Mouse (Mus musculus) adrenal gland, postnatal 25 days (tissue): ENCODE data around the gene Ppp1r15b. TPM values are rescaled to one million over a fixed set of nuclear protein-coding genes. Genes with fewer than 3 reads are reported as not detected.

Experiments
- DNase-seq: peaks from one replicate; pipeline ENCODE4 v3.0.0; 2021; ENCODE audit warnings: mixed read lengths
- total RNA-seq: library from RNA; stranded (reverse); gene quantifications from 2 replicates; pipeline ENCODE4 v1.2.3, GENCODE M21; 2021

The Ppp1r15b gene
- total RNA-seq, 1 experiment from 2014 or later: 82.5 TPM

DNA sequence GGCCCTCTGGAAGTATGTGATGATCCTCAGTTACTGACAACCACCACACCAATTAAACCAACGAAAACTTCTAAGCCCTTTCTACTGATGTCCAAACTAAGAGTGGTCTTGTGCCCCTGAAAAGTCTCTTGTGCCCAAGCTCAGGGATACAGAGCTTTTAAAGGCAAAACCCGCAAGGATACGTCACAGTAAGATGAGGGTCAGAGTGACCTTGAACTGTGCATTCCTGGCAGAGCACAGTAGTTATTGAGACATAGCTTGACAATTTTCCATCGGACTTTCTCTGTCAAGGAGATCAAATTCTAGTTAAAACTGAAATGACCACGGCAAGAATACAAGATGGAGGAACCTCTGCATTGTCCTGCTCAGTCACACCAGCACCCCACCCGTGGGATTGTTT, 9.7 kb upstream of the Ppp1r15b start:
- no peak for DNase-seq

DNA sequence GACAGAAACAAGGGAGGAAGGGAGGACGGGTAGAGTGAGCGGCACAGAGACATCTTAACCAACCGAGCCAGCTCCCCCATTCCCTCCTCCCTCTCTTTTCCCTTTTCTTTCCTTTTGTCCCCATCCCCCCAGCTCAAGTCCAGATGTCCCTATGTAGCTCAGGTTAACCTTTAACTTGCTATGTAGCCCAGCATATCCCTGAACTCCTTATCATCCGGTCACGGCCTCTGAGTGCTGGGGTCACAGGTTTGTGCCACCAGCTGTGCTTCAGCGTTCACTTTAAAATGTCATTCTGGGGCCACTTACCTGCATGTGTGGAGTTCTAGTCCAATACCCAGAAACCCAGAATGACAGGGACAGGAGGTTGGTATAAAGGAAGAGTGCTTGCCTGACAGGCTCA, 6.8 kb upstream of the Ppp1r15b start:
- no peak for DNase-seq

DNA sequence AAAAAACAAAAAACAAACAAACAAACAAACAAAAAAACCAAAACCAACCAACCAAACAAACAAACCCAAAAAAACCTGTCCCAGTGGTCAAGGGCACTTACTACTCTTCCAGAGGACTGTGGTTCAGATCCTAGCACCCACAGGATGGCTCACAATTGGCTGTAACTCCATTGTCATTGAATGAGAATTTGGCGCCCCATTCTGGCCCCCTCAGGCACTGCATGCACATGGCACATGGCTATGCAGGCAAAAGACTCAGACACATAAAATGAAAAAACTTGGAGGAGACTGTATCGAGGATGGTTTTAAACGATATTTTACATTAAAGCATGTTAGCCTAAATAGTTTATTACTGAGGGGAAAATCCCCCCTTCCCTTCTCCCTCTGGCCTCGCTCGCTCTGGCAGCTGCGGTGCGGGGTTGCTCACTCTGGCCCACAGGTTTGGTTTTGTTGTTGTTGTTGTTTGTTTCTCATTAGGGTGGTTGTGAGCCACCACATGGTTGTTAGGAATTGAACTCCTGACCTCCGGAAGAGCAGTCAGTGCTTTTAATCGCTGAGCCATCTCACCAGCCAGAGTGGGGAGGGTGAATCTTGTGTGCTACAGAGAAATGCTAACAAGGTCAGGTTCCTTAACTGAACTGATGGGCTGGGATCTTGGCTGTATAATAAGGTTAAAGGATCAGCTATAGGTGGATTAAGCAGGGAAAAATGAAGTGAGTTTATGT, 5.1 kb upstream of the Ppp1r15b start:
- DNase-seq: no peak

DNA sequence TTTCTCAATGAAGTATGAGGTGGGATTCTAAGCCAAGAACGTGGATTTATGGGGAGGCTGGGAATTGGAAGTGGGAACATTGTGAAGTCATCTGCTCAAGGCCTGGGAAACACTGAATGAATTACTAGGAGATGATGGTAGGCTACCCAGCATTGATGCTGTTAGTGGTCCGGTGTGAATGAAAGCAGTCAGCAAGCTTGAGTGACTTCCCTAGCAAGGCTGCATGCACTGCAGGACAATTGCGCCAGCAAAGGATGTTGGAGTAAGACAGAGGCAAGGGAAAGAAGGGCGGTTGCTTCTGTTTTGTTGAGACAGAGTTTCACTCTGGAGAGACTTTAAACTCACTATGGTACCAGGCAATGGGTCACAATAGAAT, 4.6 kb upstream of the Ppp1r15b start:
- DNase-seq: no peak

DNA sequence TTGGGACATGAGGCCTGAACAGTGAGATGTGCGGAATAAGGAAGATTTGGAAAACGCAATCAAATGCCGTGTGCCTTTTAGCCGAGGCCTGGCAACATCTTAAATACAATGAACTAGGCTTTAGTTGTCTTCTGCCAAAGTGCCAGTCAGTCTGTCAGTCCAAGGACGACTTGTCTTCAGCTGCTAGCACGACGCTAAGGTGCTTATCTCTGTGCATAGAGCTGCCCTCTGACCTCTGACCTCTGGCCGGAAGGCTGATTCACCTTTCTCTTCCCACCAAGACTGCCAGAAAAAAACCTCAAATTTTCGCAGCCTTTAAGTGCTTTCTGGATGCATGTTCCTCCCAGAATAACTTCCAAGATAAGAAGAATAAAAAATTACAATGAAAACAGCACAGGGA, 3.6 kb upstream of the Ppp1r15b start:
- no peak for DNase-seq

DNA sequence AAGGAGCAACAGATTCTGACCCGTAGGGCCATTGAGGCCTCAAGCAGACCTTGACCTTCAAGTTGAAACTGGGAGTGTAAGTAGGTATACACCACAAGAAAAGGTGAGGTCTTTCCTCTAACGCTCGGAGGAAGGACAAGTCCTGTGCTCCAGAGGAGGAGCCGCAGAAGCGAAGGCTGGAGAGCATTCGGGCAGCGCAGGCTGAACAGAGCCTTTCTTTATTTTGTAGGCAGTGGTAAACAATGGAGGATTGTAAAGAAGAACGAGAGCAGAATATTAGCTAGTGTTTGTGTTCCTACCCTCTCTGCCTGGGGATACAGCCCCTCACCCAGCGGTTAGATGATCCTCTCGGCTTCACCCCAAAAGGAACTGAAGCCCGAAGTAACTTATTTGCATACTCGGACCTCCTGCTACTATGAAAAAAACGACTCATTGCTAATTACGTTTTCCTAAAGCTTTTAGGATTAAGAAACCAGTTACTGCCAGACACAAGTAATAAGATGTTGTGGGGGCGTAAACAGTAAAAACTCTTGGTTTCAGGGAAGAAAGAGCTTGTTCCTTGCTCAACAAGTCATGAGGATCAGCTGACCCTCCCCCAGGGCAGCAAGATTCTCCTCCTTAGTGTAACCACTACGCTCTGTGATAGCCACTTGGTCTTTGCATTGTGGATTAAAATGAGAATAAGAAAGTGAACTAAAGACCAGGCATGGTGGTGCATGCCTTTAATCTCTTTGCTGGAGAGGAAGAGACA, 1.3 kb upstream of the Ppp1r15b start:
- no peak for DNase-seq

DNA sequence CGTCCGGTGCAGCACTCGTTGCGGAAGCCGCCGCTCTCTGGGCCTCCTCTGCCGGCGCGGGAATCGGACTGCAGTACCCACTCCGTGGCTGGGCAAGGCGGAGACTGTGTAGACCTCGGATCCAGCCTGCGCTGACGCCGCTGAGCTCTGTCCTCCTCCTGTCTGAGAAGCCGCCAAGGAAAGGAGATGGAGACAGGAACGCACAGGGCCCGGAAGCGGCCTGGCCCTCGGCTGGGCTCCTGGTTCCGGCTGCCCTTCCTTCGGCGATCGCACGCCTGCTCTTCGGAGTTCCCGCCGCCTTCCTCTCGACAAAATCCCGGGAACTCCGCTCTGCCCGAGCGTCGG, 590 bp downstream of the Ppp1r15b start:
- DNase-seq: no peak

DNA sequence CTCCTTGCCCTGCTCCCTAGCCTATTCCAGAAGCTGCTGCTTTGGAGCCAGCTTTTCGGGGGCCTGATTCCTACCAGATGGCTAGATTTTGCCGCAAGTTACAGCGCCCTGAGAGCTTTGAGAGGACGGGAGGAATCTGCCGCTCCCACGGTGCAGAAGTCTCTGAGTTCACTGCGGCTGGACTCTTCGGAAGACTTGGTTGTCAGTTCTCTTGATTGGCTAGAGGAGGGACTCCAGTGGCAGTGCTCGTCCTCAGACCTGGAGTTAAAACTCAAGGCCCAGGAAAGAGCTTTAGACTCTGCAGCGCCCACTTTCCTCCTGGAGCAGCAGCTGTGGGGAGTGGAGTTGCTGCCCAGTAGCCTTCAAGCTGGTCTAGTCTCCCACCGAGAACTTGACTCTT, 993 bp downstream of the Ppp1r15b start:
- DNase-seq: no peak

DNA sequence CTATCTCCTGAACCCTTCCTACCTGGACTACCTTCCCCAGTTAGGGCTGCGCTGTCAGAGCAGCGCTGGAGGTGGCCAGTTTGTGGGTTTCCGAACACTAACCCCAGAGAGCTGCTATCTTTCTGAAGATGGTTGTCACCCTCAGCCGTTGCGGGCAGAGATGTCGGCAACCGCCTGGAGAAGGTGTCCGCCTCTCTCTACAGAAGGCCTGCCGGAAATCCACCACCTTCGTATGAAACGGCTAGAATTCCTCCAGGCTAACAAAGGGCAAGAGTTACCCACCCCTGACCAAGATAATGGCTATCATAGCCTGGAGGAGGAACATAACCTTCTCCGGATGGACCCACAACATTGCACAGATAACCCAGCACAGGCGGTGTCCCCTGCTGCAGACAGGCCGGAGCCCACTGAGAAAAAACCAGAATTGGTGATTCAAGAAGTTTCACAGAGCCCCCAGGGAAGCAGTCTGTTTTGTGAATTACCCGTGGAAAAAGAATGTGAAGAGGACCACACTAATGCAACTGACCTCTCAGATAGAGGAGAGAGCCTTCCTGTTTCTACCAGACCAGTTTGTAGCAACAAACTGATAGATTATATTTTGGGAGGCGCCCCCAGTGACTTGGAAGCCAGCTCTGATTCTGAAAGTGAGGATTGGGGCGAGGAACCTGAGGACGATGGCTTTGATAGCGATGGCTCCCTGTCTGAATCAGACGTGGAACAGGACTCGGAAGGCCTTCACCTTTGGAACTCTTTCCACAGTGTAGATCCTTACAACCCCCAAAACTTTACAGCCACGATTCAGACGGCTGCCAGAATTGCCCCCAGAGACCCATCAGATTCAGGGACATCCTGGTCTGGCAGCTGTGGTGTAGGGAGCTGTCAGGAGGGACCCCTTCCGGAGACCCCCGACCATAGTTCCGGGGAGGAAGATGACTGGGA, 1.7 kb downstream of the Ppp1r15b start:
- DNase-seq: no peak

DNA sequence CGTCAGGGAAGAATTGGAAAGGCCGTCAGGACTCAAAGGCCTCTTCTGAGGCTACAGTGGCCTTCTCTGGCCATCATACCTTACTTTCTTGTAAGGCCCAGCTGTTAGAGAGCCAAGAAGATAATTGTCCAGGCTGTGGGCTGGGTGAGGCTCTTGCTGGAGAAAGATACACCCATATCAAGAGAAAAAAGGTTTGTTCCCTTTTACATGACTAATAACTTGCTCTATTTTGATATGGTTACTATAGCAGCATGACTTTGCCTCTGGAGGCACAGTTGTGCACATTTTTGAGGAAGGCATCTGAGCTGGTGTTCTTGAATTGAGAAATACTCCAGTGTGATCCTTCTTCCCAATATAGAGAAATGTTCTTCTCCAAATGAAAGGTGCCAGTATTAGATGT, 2.5 kb downstream of the Ppp1r15b start:
- no peak for DNase-seq

DNA sequence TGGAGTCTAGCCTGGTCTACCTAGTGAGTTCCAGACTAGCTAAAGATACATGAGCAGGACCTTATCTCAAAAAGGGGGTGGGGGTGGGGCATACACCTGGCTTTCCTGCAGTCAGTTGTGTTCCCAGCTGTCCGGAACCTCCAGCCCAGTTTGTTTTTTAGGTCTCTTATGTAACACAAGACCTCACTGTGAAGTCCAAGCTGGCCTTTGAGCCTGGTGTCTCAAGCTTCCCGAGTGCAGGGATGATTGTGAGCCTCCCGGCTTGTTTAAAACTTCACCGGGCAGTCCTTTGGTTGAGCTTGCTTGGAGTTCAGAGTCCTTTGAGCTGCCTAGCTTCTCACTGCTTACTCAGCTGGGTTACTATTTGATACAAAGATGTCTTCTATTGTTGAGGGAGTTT, 3.1 kb downstream of the Ppp1r15b start:
- no peak for DNase-seq

DNA sequence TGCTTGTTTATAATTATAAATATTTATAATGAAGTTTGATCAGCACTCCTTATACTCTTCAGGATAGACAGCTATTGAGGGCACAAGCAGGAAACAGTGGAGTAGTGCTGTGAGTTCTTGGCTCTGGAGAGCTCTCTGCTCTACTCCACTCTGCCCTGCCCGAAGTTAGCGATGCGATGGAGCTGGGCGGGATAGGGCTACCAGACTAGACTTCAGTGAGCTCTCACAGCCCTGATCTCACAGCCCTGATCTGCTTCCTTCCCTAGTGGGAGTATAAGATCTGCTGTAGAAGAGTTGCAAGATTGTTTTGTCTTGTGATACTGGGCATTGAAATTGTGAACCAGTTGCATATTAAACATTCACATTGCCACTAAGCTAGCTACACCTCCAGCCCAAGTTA, 3.9 kb downstream of the Ppp1r15b start:
- no peak for DNase-seq

DNA sequence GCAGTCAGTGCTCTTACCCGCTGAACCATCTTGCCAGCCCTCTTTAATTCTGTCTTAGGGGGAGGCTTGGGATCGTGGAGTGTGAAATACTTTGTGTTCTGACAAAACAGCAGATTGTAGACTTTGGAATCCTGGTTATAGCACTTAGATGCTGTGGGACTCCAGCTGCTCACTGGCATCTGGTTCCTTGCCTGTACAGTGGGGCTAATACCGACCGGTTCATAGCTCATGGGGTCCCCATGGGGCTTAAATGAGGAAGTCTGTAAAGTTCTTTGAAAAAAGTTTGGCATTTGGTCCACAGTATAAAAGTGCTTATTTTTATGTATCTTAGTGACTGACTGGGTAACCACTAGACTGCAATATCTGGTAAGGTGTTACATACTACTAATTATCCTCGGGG, 4.9 kb downstream of the Ppp1r15b start:
- DNase-seq: no peak

DNA sequence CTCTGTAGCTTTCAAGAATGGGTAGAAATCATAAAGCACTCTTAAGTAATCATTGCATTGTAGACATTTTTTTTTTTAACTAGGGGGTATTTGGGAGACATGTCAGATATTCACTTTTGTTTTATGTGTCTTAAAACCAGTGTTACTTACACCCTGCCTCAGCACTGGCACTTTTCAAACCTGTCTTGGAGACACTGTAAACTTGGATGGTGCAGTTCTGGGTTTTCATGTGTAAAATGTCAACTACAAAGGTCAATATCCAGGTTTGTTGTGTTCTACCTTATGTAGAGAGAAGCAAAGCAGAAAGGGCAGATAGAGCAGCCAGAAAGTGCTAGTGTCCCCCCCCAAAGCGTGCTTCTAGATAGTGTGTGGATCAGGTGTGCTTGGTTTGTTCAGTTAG, 7.5 kb downstream of the Ppp1r15b start:
- DNase-seq: no peak

DNA sequence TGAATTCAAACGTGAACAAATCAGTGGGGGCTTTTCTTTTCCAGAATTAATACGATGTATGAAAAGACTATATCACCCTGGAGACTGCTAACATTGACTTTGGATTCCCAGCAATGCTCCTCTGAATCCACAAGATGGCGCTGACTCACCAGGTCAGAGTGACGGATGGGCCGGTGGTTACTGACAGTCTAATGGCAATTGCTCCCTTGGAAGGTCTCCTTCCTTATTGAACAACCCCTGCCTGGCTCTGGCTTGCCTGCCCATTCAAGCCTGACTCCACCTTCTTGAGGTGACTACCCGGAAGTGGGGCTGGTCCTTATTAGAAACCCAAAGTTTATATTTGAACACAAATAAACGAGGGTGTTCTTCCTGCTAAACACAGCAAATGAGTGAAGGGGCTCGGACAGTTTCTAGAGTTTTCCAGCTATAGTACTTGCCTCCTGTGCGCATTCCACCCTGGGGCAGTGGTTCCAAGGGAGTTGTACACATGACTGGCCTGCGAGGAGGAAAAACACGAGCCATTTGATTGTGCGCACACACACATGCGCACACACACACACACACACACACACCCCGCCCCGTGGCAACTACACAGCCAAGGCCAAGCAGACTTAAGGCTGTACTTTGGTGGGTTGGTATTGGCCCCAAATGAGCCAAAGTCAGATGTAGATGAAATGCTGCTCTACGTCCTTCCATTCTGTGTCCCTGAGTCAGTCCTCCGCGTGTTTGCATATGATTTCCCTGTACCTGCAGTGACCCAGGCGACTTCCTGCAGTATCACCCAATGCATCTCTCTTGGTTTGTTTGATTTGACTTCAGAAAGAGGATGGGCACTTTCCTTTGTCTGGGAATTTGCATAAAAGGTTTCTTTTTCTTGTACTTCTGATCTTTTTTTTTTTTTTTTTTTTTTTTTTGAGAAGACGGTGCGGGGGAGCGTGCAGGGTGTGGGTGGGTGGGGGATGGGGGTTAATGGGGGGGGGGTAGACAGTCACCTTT, 15.4 kb downstream of the Ppp1r15b start:
- DNase-seq: peak; percentile 50

DNA sequence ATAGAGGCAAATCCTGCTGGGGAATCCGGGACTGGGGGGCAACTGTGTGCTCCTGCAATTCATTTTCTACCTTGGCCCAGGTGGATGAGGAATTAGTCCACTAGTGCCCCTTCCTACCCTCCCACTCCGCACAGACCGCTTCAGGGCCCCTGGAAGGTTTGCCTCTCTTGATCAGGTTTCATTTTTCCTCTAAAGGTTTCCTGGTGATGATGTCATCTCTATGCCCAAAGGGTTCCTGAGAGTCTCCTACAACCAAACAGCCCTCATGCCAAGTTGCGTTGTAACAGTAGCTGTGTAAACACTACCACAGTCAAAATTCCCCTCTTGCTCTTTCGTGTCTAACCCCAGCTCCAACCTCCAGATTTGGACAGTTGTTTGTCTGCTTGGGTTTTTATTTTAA, 16.4 kb downstream of the Ppp1r15b start:
- no peak for DNase-seq

DNA sequence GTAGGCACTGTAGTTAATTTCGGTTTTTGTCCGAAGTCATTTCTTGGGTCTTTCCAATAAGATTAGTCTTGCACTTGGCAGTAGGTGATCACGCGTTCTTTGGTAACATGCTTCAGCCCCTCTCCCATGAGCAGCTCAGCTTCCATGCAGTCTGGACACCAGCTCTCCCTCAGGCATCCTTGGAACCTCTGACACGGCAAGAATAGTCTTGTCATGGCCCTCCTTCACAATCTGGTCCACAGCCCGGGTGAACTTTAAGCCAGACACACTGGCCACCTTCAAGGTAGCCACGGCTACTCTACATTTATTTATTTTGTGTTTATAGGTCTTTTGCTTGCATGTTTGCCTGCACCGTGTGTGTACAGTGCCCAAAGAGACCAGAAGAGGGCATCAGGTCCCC, 17.2 kb downstream of the Ppp1r15b start:
- no peak for DNase-seq

DNA sequence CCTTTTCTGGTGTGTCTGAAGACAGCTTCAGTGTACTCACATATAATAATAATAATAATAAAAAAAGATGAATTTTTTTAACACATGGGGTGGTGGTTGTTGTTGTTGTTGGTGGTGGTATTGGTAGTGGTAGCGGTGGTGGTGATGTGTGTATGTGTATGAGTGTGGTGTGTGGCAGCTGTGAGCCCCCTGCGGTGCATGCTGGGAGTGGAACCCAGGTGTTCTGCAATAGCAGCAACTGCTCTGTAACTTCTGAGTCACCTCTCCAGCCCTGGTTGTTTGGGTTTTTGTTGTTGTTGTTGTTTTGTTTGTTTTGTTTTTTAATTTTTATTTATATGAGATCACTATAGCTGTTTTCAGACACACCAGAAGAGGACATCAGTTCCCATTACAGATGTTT, 19.6 kb downstream of the Ppp1r15b start:
- no peak for DNase-seq

DNA sequence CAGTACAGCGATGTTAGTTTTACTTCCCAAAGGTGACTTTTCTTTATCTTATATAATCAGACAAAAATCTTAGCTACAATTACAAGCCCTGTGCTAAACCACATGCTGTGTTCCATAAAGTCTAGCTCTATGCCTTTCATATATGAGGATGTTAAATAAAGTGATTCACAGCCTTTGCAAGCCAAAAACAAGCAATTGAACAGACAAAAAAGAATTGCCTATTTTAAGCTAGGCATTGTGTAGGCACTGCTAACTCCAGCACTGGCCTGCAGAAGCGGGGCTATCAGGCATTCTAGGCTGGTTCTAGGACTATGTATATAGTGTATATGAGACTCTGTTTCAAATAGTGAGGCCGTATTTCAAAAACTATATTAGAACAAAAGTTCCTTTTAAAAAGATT, 21.3 kb downstream of the Ppp1r15b start:
- DNase-seq: no peak

DNA sequence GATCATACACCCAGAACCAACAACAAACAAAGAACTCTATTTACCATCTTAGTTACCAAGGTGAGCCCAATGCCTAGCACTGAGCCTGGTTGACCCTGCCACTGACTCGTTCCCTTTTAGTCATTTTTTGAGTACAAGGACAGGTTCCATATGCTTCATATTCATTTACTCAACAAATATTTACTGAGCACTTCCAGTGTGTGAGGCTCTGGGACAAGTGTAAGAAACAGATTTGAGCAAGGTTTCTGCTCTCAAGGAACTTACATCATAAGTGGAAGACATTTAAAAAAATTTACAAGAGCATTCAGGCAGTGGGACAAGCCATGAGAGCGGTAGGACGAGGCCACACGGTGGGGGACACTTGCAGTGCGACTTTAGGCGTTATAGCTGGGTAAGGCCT, 24.3 kb downstream of the Ppp1r15b start:
- DNase-seq: no peak

DNA sequence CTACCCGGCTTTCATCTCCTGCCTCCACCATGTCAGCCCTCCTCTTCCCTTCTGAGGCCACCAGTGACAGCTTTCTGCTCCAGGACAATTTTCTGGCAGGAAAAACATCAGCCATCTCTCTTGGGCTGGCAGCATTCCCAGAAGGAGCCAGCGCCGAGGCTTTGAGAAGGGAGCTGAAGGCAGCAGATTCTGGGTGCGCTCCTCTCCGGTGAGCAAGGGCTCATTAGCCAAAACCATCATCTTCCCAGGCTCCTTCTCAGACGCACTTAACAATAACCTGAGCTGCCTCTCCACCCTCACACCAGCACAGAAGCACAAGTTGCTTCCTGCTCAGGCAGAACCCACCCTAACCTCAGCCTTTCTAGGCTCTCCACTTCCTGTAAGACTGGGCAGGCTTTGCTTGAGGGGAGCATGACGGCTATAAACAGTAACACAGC, 28.2 kb downstream of the Ppp1r15b start:
- DNase-seq: peak; percentile 58

DNA sequence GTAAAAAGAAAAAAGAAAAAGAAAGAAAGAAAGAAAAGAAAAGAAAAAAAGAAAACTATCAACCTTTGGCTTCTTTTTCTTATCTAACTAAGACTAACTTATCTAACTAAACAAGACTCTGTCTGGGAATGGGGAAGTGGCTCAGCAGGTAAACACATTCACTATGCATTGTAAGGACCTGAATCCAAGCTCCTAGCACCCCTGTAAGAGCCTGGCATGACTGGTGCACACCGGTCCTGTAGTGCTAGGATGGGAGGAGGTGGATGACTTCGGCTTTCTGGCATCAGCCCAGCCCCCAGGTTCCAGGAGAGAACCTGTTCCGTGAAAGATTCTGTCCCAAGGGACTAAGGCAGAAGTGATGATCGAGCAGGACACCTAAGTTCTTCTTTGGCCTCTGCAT, 30.6 kb downstream of the Ppp1r15b start:
- no peak for DNase-seq
